Comparison of ENCODE assay signal across 8 mouse cellular contexts in genomic region chr8:94387027-94387684, GRCm38 (mm10). TPM values are rescaled to one million over a fixed set of nuclear protein-coding genes. Genes with fewer than 3 reads are reported as not detected.
DNase-seq lines count a peak whose midpoint lies in the region; ATAC-seq and TF ChIP-seq lines count a peak whose summit lies in the region.

No protein-coding gene starts in this region.

- DNase-seq in B cell, adult 2 months, result peak; percentile 71 to 74
- DNase-seq in brain, embryonic 14.5 days (ENCODE audit: low read depth), result peak; percentile 89
- peak; percentile 91 for DNase-seq in kidney, postnatal 0 days (ENCODE audit: low spot score)
- peak; percentile 84 for DNase-seq in liver, embryonic 11.5 days (ENCODE audit: low spot score)
- DNase-seq in spleen, postnatal 4 days (ENCODE audit: low spot score in 2 of 2), result peak; percentile 74 to 86

- TF ChIP-seq POLR2A in brain, embryonic 14.5 days (IDR thresholded peaks at IDR 0.05; ENCODE audit: borderline replicate concordance, extremely low read depth, insufficient read depth, insufficient read length, poor library complexity, severe bottlenecking), result no peak
- peak; percentile 54 for TF ChIP-seq POLR2A in myocyte (IDR thresholded peaks at IDR 0.05; ENCODE audit: insufficient read length, low read depth)

- H3K9me3 ChIP-seq in erythroblast, embryonic 14.5 days (ENCODE audit: control insufficient read depth, low read length), result no peaks in the 10 kb centered on the region
- H3K9me3 ChIP-seq in heart, embryonic 12.5 days (replicated peaks), result no peaks in the 10 kb centered on the region
- H3K9me3 ChIP-seq in kidney, postnatal 0 days (replicated peaks; ENCODE audit: low read length), result no peaks in the 10 kb centered on the region
- no peaks in the 10 kb centered on the region for H3K9me3 ChIP-seq in liver, embryonic 11.5 days (ENCODE audit: control insufficient read depth, low read length)

- peak overlapping the region; percentile 84 for H3K4me2 ChIP-seq in heart, embryonic 12.5 days
- peak overlapping the region; percentile 94 for H3K4me2 ChIP-seq in kidney, postnatal 0 days (ENCODE audit: low read length)
- peak overlapping the region; percentile 90 for H3K4me2 ChIP-seq in liver, embryonic 11.5 days
- H3K4me2 ChIP-seq in myocyte (ENCODE audit: low read depth), result peak overlapping the region; percentile 89

- peak overlapping the region; percentile 77 for H3ac ChIP-seq in myocyte (ENCODE audit: control insufficient read depth, insufficient read length)

- under 1% methylated on average over 25 of the region's 25 CpGs for WGBS in heart, embryonic 12.5 days
- WGBS in kidney, postnatal 0 days, result under 1% methylated on average over 25 of the region's 25 CpGs
- whole genome bisulfite sequencing in liver, embryonic 11.5 days, result under 1% methylated on average over 25 of the region's 25 CpGs

- no peaks in the 10 kb centered on the region for H3K27me3 ChIP-seq in erythroblast, embryonic 14.5 days (ENCODE audit: control insufficient read depth)
- H3K27me3 ChIP-seq in heart, embryonic 12.5 days (replicated peaks), result no peaks in the 10 kb centered on the region
- no peaks in the 10 kb centered on the region for H3K27me3 ChIP-seq in kidney, postnatal 0 days (ENCODE audit: insufficient read depth, low read length)
- no peaks in the 10 kb centered on the region for H3K27me3 ChIP-seq in liver, embryonic 11.5 days (replicated peaks; ENCODE audit: control insufficient read depth, insufficient read depth, low read length)
- H3K27me3 ChIP-seq in myocyte (ENCODE audit: control insufficient read depth, insufficient read depth, insufficient read length), result no peaks in the 10 kb centered on the region

- peak; percentile 84 for ATAC-seq in heart, embryonic 12.5 days (ENCODE audit: insufficient number of reproducible peaks, low FRiP score)
- peak; percentile 66 for ATAC-seq in kidney, postnatal 0 days (replicated peaks; ENCODE audit: low FRiP score, low read depth)
- peak; percentile 77 for ATAC-seq in liver, embryonic 11.5 days (replicated peaks; ENCODE audit: low FRiP score)

- H3K9ac ChIP-seq in heart, embryonic 12.5 days, result peak overlapping the region; percentile 96
- peak overlapping the region; percentile 89 for H3K9ac ChIP-seq in kidney, postnatal 0 days (ENCODE audit: low read depth, low read length)
- H3K9ac ChIP-seq in liver, embryonic 11.5 days (ENCODE audit: low read depth, low read length), result peak overlapping the region; percentile 96

- no peak for TF ChIP-seq CTCF in brain, embryonic 14.5 days (IDR thresholded peaks at IDR 0.05; ENCODE audit: borderline replicate concordance, extremely low read depth, insufficient read depth, insufficient read length)
- no peak for TF ChIP-seq CTCF in kidney, postnatal 0 days (IDR thresholded peaks at IDR 0.05; ENCODE audit: low read depth)

- H3K4me1 ChIP-seq in erythroblast, embryonic 14.5 days (ENCODE audit: control insufficient read depth), result peaks cover 50% of the 10 kb centered on the region
- H3K4me1 ChIP-seq in heart, embryonic 12.5 days (replicated peaks), result peaks cover 19% of the 10 kb centered on the region
- peaks cover 11% of the 10 kb centered on the region; the same call in 1 of the 2 replicates for H3K4me1 ChIP-seq in kidney, postnatal 0 days (replicated peaks; ENCODE audit: insufficient read depth, low read length)
- H3K4me1 ChIP-seq in liver, embryonic 11.5 days (replicated peaks; ENCODE audit: control insufficient read depth, insufficient read depth, low read length), result peaks cover 9% of the 10 kb centered on the region

- peaks cover 38% of the 10 kb centered on the region for H3K79me2 ChIP-seq in myocyte (ENCODE audit: control insufficient read depth, insufficient read depth)

- peaks cover 44% of the 10 kb centered on the region for H3K36me3 ChIP-seq in erythroblast, embryonic 14.5 days (ENCODE audit: control insufficient read depth)
- peaks cover 30% of the 10 kb centered on the region for H3K36me3 ChIP-seq in heart, embryonic 12.5 days
- peaks cover 29% of the 10 kb centered on the region for H3K36me3 ChIP-seq in kidney, postnatal 0 days (ENCODE audit: insufficient read depth, low read length)
- H3K36me3 ChIP-seq in liver, embryonic 11.5 days (ENCODE audit: control insufficient read depth, insufficient read depth, low read length), result peaks cover 30% of the 10 kb centered on the region
- peaks cover 43% of the 10 kb centered on the region for H3K36me3 ChIP-seq in myocyte (ENCODE audit: control insufficient read depth, insufficient read depth)

- H3K4me3 ChIP-seq in erythroblast, embryonic 14.5 days (replicated peaks), result peak overlapping the region; percentile 83
- peak overlapping the region; percentile 92 for H3K4me3 ChIP-seq in heart, embryonic 12.5 days
- peak overlapping the region; percentile 89 for H3K4me3 ChIP-seq in kidney, postnatal 0 days (replicated peaks; ENCODE audit: low read depth, low read length)
- peak overlapping the region; percentile 92 for H3K4me3 ChIP-seq in liver, embryonic 11.5 days (ENCODE audit: low read depth, low read length)
- H3K4me3 ChIP-seq in myocyte, result peak overlapping the region; percentile 100

- peak overlapping the region; percentile 94 for H3K27ac ChIP-seq in heart, embryonic 12.5 days (ENCODE audit: poor library complexity, severe bottlenecking)
- H3K27ac ChIP-seq in kidney, postnatal 0 days, result peak overlapping the region; percentile 92
- H3K27ac ChIP-seq in liver, embryonic 11.5 days (ENCODE audit: low read depth, low read length), result peak overlapping the region; percentile 87

TF ChIP-seq in myocyte, 11 proteins besides CTCF, POLR2A, EP300 and RAD21:
- TF ChIP-seq TCF3 (IDR thresholded peaks at IDR 0.05; ENCODE audit: insufficient read length, low read depth) (no peak), POLR2AphosphoS2 (IDR thresholded peaks at IDR 0.05; ENCODE audit: insufficient read length, low read depth) (peak; percentile 78), USF1 (IDR thresholded peaks at IDR 0.05; ENCODE audit: low read depth) (peak; percentile 85), MYOG (IDR thresholded peaks at IDR 0.05; ENCODE audit: control insufficient read depth in 1 of 3, insufficient read depth in 1 of 3, insufficient read length in 2 of 3, low read depth in 2 of 3) (no peak)
TF ChIP-seq in myocyte: peak in this region for 2.

RNA-seq across cellular contexts. Expression of gene Herpud1, which starts 0.9 kb away (rescaled TPM):
- polyA plus RNA-seq in brain, embryonic 14.5 days (2012; rRNA removed), result 56.0 and 69.9 TPM in 2 replicates
- 21.2 and 46.3 TPM in 2 replicates for polyA plus RNA-seq in erythroblast, embryonic 14.5 days (2012)
- polyA plus RNA-seq in heart, embryonic 12.5 days (2016; fragmentation: Nextera tagmentation; extraction: Ambion mirVana), result 73.1 and 74.9 TPM in 2 replicates
- 95.8 and 100 TPM in 2 replicates for polyA plus RNA-seq in kidney, postnatal 0 days (2015; fragmentation: Nextera tagmentation; extraction: Ambion mirVana)
- polyA plus RNA-seq in liver, embryonic 11.5 days (2014; fragmentation: Nextera tagmentation; extraction: Ambion mirVana), result 110 and 115 TPM in 2 replicates
- polyA plus RNA-seq in myocyte (2012; fragmentation: generic; extraction: Trizol), result 292 TPM

RNA-seq across cellular contexts. Expression of gene Nlrc5, which starts 47.0 kb away (rescaled TPM):
- polyA plus RNA-seq in brain, embryonic 14.5 days (2012; rRNA removed), result 0.36 and 0.64 TPM in 2 replicates
- polyA plus RNA-seq in erythroblast, embryonic 14.5 days (2012), result 0.04 TPM in 1 of 2 replicates, not detected in the other
- polyA plus RNA-seq in heart, embryonic 12.5 days (2016; fragmentation: Nextera tagmentation; extraction: Ambion mirVana), result 0.08 and 0.19 TPM in 2 replicates
- 0.23 and 0.28 TPM in 2 replicates for polyA plus RNA-seq in kidney, postnatal 0 days (2015; fragmentation: Nextera tagmentation; extraction: Ambion mirVana)
- not detected in 2 replicates for polyA plus RNA-seq in liver, embryonic 11.5 days (2014; fragmentation: Nextera tagmentation; extraction: Ambion mirVana)
- 0.40 TPM for polyA plus RNA-seq in myocyte (2012; fragmentation: generic; extraction: Trizol)

RNA-seq across cellular contexts. Expression of gene Slc12a3, which starts 58.2 kb away (rescaled TPM):
- 0.29 and 0.41 TPM in 2 replicates for polyA plus RNA-seq in brain, embryonic 14.5 days (2012; rRNA removed)
- 0.04 TPM in 1 of 2 replicates, not detected in the other for polyA plus RNA-seq in erythroblast, embryonic 14.5 days (2012)
- 0.10 TPM in 1 of 2 replicates, not detected in the other for polyA plus RNA-seq in heart, embryonic 12.5 days (2016; fragmentation: Nextera tagmentation; extraction: Ambion mirVana)
- 44.6 and 45.6 TPM in 2 replicates for polyA plus RNA-seq in kidney, postnatal 0 days (2015; fragmentation: Nextera tagmentation; extraction: Ambion mirVana)
- not detected in 2 replicates for polyA plus RNA-seq in liver, embryonic 11.5 days (2014; fragmentation: Nextera tagmentation; extraction: Ambion mirVana)
- 0.04 TPM for polyA plus RNA-seq in myocyte (2012; fragmentation: generic; extraction: Trizol)

Comparison
In these comparisons a context has a peak if more than half of its experiments do, and no peak if none do; other contexts are left out.
1. Peak in every context shown above with its lines: DNase-seq, ATAC-seq, H3K4me3 ChIP-seq and H3K27ac ChIP-seq.
2. RNA of gene Slc12a3, which starts 58.2 kb away (polyA plus RNA-seq): 44.6 to 45.6 TPM in kidney, postnatal 0 days; 0.29 to 0.41 TPM in brain, embryonic 14.5 days, 0.10 TPM in heart, embryonic 12.5 days, 0.04 TPM in myocyte (single experiment), 0.04 TPM in erythroblast, embryonic 14.5 days and not detected in liver, embryonic 11.5 days; every median in the first group is over 10 times any median in the second.